In genomic region chr15:25558240-25558639, GRCm38 (mm10) we compare ENCODE assay signal across 12 mouse cellular contexts.
"Had no signal": no experiment of that assay in that cellular context is flagged by ENCODE, and none has a peak within 500 bp of the region (broad histone marks: within the 10 kb centered on the region; RNA-seq: fewer than 3 reads in every experiment).

No protein-coding gene starts in this region.

- H3K9me3 ChIP-seq: limb, embryonic 12.5 days; liver, embryonic 13.5 days; neural tube, embryonic 15.5 days had no signal

- H3K4me3 ChIP-seq: layer of hippocampus, adult 2 months; limb, embryonic 12.5 days; liver, embryonic 13.5 days; myocyte; neural tube, embryonic 15.5 days had no signal

- H3K27ac ChIP-seq: layer of hippocampus, adult 2 months; limb, embryonic 12.5 days; liver, embryonic 13.5 days; neural tube, embryonic 15.5 days had no signal

- H3K4me2 ChIP-seq: limb, embryonic 12.5 days; liver, embryonic 13.5 days; neural tube, embryonic 15.5 days had no signal

- H3K36me3 ChIP-seq: limb, embryonic 12.5 days; liver, embryonic 13.5 days; neural tube, embryonic 15.5 days had no signal

- H3K9ac ChIP-seq: limb, embryonic 12.5 days; liver, embryonic 13.5 days; liver, postnatal 0 days; neural tube, embryonic 15.5 days had no signal

- DNase-seq: kidney, postnatal 10 days; kidney, postnatal 4 days; liver; liver, embryonic 13.5 days; liver, postnatal 0 days; midbrain, embryonic 14.5 days; right cerebral cortex, adult 18-20 months; right cerebral cortex, postnatal 25 days had no signal

- H3K4me1 ChIP-seq: limb, embryonic 12.5 days; liver, embryonic 13.5 days; neural tube, embryonic 15.5 days had no signal

- H3K27me3 ChIP-seq: limb, embryonic 12.5 days; liver, embryonic 13.5 days; neural tube, embryonic 15.5 days had no signal

- ATAC-seq: liver, postnatal 0 days had no signal
